Mouse (Mus musculus) liver, embryonic 16.5 days (tissue): ENCODE measurements around the gene Ctss. TPM values are rescaled to one million over a fixed set of nuclear protein-coding genes. Genes with fewer than 3 reads are reported as not detected.
A peak's percentile ranks its signal among the peaks of the same experiment; 100 is the strongest.

Experiments
- ATAC-seq: fragments of 200-750 bp; cut with Nextera tagmentation; 2 replicates; pipeline ENCODE4 v1.8.0; 2017; ENCODE audit warnings: low read depth, mild to moderate bottlenecking, moderate number of reproducible peaks, moderate library complexity
- H3K27ac ChIP-seq: fragments of 300-500 bp; sonication (generic); 2 replicates; pipeline ENCODE4 v1.5.1; 2014; ENCODE audit warnings: mild to moderate bottlenecking, low read length
- H3K27me3 ChIP-seq: fragments of 300-500 bp; sonication (generic); 2 replicates; pipeline ENCODE4 v1.6.1; 2014; ENCODE audit warnings: low read depth, low read length, mixed read lengths; ENCODE audit not compliant: control insufficient read depth, insufficient read depth
- H3K36me3 ChIP-seq: fragments of 300-500 bp; sonication (generic); 2 replicates; pipeline ENCODE4 v1.6.1; 2014; ENCODE audit warnings: mild to moderate bottlenecking; ENCODE audit not compliant: control insufficient read depth, insufficient read depth
- H3K4me1 ChIP-seq: fragments of 300-500 bp; sonication (generic); 2 replicates; pipeline ENCODE4 v1.6.1; 2014; ENCODE audit warnings: low read depth, low read length, mixed read lengths; ENCODE audit not compliant: control insufficient read depth
- H3K4me2 ChIP-seq: fragments of 300-500 bp; sonication (generic); 2 replicates; pipeline ENCODE4 v1.6.1; 2014; ENCODE audit warnings: low read depth, low read length, mixed read lengths
- H3K4me3 ChIP-seq: fragments of 300-500 bp; sonication (generic); 2 replicates; pipeline ENCODE4 v1.5.1; 2014; ENCODE audit warnings: low read depth, mild to moderate bottlenecking, low read length
- H3K9ac ChIP-seq: fragments of 300-500 bp; sonication (generic); 2 replicates; pipeline ENCODE4 v1.6.1; 2014; ENCODE audit warnings: low read depth, low read length
- H3K9me3 ChIP-seq: fragments of 300-500 bp; sonication (generic); replicated peaks from 2 replicates; pipeline ENCODE4 v1.6.1; 2016; ENCODE audit warnings: low read length; ENCODE audit not compliant: control insufficient read depth
- WGBS: fragments of 180-500 bp; shearing (Covaris S2); extraction: QIAGEN DNeasy Blood & Tissue Kit; methylation state at CpG from one replicate; pipeline ENCODE4 v1.1.7; 2014; ENCODE audit not compliant: insufficient replicate concordance; 5-methylcytosine and 5-hydroxymethylcytosine counted together
- polyA plus RNA-seq: library from polyadenylated mRNA; unstranded; fragments of >200 nt; fragmentation: Nextera tagmentation; extraction: Ambion mirVana; gene quantifications from 2 replicates; pipeline ENCODE4 v1.2.1, GENCODE M21; 2015

Gene Ctss
- polyA plus RNA-seq, 1 experiment from 2014 or later: 38.4 TPM

GRCm38 (mm10) chr3:95588604-95589086 lies 62.1 kb downstream of the Ctss start, which contains the start of gene Golph3l:
Gene Golph3l, plus strand, starts transcription at chr3:95588934.
- Histone ChIP-seq H3K27ac (peak within 1 kb of the TSS; percentile 98), H3K4me2 (peak within 1 kb of the TSS; percentile 89), H3K9me3 (no peaks in the 10 kb centered on the region), H3K27me3 (no peaks in the 10 kb centered on the region), H3K9ac (peak within 1 kb of the TSS; percentile 85), H3K36me3 (peaks cover 12% of the 10 kb centered on the region), H3K4me1 (peaks cover 7% of the 10 kb centered on the region), H3K4me3 (peak within 1 kb of the TSS; percentile 98)
- WGBS: under 1% methylated on average over 12 of the region's 12 CpGs
- peak; percentile 100 for ATAC-seq

DNA sequence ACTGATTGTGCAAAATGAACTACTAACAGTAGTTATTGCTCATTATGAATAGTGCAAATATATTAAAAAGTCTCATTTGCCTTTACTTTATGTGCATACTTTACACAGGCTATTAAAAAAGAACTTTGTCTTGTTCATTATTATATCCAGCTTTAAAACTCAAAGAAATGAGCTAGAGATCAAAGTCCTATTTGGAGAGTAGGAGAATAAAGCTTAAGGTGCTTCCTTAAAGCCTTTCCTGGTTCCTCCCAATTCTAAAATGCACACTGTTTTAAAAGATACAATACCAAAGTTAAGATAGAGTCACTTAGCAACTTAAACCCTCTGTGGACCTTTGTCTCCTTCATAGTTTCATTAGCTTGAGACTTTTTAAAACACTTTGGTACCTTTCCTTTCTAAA lies 72.1 kb downstream of the Ctss start:
- Histone ChIP-seq H3K9ac (no peak overlapping the region), H3K36me3 (peaks cover 21% of the 10 kb centered on the region)
- no peak for ATAC-seq

GRCm38 (mm10) chr3:95601287-95601686 lies 74.7 kb downstream of the Ctss start:
- Histone ChIP-seq H3K9me3 (no peaks in the 10 kb centered on the region), H3K4me3 (no peak overlapping the region), H3K27me3 (no peaks in the 10 kb centered on the region), H3K27ac (no peak overlapping the region), H3K4me2 (no peak overlapping the region), H3K4me1 (no peaks in the 10 kb centered on the region), H3K36me3 (peaks cover 4% of the 10 kb centered on the region; the same call in 1 of the 2 replicates), H3K9ac (no peak overlapping the region)
- ATAC-seq: no peak
- WGBS: 86% methylated on average over 3 of the region's 3 CpGs

More for the DNA sequence above, 72.1 kb downstream of the Ctss start:
- H3K27ac ChIP-seq: no peak overlapping the region
- no peak overlapping the region for H3K4me3 ChIP-seq
- no peaks in the 10 kb centered on the region for H3K9me3 ChIP-seq
- no peaks in the 10 kb centered on the region for H3K4me1 ChIP-seq
- H3K27me3 ChIP-seq: no peaks in the 10 kb centered on the region
- H3K4me2 ChIP-seq: no peak overlapping the region

Other genes starting within 250 kb of the Ctss start
- gene Mindy1, start 245.4 kb upstream of the Ctss start, polyA plus RNA-seq: 21.5 and 23.2 TPM in 2 replicates
- 8.8 and 9.5 TPM in 2 replicates for gene Prune1, start 244.7 kb upstream of the Ctss start, polyA plus RNA-seq
- gene Anxa9, start 219.6 kb upstream of the Ctss start, polyA plus RNA-seq: 2.2 and 2.5 TPM in 2 replicates
- 111 and 117 TPM in 2 replicates for gene Cers2, start 212.0 kb upstream of the Ctss start, polyA plus RNA-seq
- 12.2 and 13.0 TPM in 2 replicates for gene Setdb1, start 169.6 kb upstream of the Ctss start, polyA plus RNA-seq
- gene 4930558C23Rik, start 123.9 kb upstream of the Ctss start, polyA plus RNA-seq: not detected in 2 replicates
- 16.7 and 16.9 TPM in 2 replicates for gene Arnt, start 92.4 kb upstream of the Ctss start, polyA plus RNA-seq
- 1.0 and 1.3 TPM in 2 replicates for gene Ctsk, start 27.5 kb upstream of the Ctss start, polyA plus RNA-seq
- not detected in 2 replicates for gene Hormad1, start 32.9 kb downstream of the Ctss start, polyA plus RNA-seq
- 31.4 and 33.2 TPM in 2 replicates for gene Golph3l, start 62.1 kb downstream of the Ctss start, polyA plus RNA-seq
- gene Ensa, start 98.2 kb downstream of the Ctss start, polyA plus RNA-seq: 32.8 and 33.4 TPM in 2 replicates
- 11.1 and 14.5 TPM in 2 replicates for gene Mcl1, start 132.0 kb downstream of the Ctss start, polyA plus RNA-seq
- 0.74 and 0.83 TPM in 2 replicates for gene Adamtsl4, start 161.1 kb downstream of the Ctss start, polyA plus RNA-seq
- 21.2 and 26.7 TPM in 2 replicates for gene Ecm1, start 212.8 kb downstream of the Ctss start, polyA plus RNA-seq
- 33.0 and 33.9 TPM in 2 replicates for gene Tars2, start 233.4 kb downstream of the Ctss start, polyA plus RNA-seq